Mouse (Mus musculus): ENCODE measurements around the gene Rsad2.

- TF ChIP-seq CTCF (IDR thresholded peaks at IDR 0.05) (no peak), EP300 (IDR thresholded peaks at IDR 0.05) (no peak)
Observed at GRCm38 (mm10) chr12:26398597-26398996, 57.7 kb downstream of the Rsad2 start.
